Mouse (Mus musculus) T-cell, adult 2 months (primary cell): Measurements from ENCODE around the gene Zfp768.

ENCODE experiments used
- DNase-seq: peaks from one replicate; pipeline ENCODE4 v3.0.0; 2022; ENCODE audit warnings: low spot score

The Zfp768 gene

DNA sequence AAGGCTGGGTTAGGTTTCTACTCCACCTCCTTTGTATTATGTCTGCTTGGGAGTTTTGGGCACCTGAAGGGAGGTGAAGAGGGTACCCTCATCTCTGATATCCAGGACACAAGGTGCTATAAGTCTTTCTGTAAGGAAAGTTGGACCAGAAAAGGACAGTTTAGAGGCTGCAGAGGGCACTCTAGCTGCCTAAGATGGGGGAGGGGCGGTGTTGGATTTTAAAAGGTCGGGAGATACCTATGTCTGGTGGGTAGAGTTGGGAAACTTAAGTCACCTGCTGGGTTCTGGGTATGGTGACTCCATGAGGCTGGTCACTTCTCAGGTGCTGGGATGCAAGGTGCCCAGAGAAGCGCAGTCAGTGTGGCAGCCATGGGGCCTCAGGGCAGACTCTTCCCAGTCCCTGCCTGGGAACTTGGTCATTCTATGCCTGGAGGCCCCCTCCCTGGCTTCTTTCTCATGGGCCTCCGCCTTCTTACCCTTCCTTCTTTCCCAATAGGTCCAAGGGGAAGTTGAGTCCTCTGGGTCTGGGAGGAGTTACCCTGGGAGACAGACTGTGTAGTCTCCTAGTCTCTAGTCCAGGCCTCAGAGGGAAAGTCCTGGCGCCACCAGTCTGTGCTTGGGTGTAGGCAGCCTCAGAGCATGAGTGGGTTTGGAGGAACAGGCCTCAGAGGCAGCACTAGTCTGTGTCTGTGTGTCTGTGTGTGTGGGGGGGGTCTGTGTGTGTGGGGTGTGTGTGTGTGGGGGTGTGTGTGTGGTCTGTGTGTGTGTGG lies 48.4 kb downstream of the Zfp768 start:
- DNase-seq = no peak

DNA sequence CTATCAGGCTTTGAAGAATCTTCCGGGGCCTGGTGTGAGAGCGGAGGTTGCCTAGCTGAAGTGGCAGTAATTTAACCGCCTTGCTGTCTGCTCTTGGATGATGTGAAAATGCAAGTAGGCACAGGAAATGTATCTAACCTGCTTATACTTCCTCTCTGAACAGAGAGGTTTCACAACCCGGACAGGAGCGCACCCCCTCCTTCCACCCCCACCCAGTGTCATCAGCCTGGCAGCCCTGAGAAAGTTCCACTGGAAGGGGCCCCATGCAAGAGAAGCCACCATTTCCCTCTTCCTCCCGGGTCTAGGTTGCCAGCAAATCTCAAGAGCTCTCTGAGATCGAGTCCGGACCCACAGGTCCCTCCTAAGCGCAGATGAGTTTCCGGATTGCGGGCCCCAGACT lies 49.3 kb downstream of the Zfp768 start, which contains the start of gene Itgal:
Gene Itgal (plus strand): TSS at position 163 of the 400 bp plus-strand sequence.
- DNase-seq = peak; percentile 80
